Mouse (Mus musculus) frontal cortex, adult 2 months (tissue): ENCODE measurements around the gene Pik3r2. TPM values are rescaled to one million over a fixed set of nuclear protein-coding genes. Genes with fewer than 3 reads are reported as not detected.

Experiments
- DNase-seq, 2 experiments: peaks; one replicate each; pipeline ENCODE4 v3.0.0; 2022; ENCODE audit warnings: low spot score in 1 of 2; ENCODE audit errors: extremely low spot score in 1 of 2
- polyA plus RNA-seq: library from polyadenylated mRNA; depleted of rRNA; stranded (reverse); fragments of >200 nt; gene quantifications from 2 replicates; pipeline ENCODE4 v1.2.3, GENCODE M21; 2012

Gene Pik3r2
- polyA plus RNA-seq, 1 experiment, result 183 TPM

- DNase-seq, result no peak
These were observed 29.8 kb downstream of the Pik3r2 start for GRCm38 (mm10) chr8:70746676-70747075.

- DNase-seq, result no peak
These were observed 30.8 kb downstream of the Pik3r2 start for GRCm38 (mm10) chr8:70745691-70746220.

GRCm38 (mm10) chr8:70744806-70745205 lies 31.7 kb downstream of the Pik3r2 start:
- DNase-seq, result no peak

- no peak for DNase-seq
These were observed 32.6 kb downstream of the Pik3r2 start for GRCm38 (mm10) chr8:70743656-70744590.

GRCm38 (mm10) chr8:70742981-70743655 lies 33.4 kb downstream of the Pik3r2 start:
- DNase-seq, result no peak

GRCm38 (mm10) chr8:70742176-70742575 lies 34.3 kb downstream of the Pik3r2 start:
- DNase-seq, result no peak

- no peak for DNase-seq
These were observed 34.9 kb downstream of the Pik3r2 start for GRCm38 (mm10) chr8:70741661-70742060.

- DNase-seq, result no peak
These were observed 38.3 kb downstream of the Pik3r2 start for GRCm38 (mm10) chr8:70738211-70738610.

- no peak for DNase-seq
These were observed 38.8 kb downstream of the Pik3r2 start for GRCm38 (mm10) chr8:70737705-70738104.

- no peak for DNase-seq
These were observed 45.6 kb downstream of the Pik3r2 start for GRCm38 (mm10) chr8:70730956-70731355.

- DNase-seq, result no peak
These were observed 46.6 kb downstream of the Pik3r2 start for GRCm38 (mm10) chr8:70729808-70730475.

GRCm38 (mm10) chr8:70726721-70727120 lies 49.8 kb downstream of the Pik3r2 start:
- DNase-seq, result no peak

- DNase-seq, result no peak
These were observed 50.6 kb downstream of the Pik3r2 start for GRCm38 (mm10) chr8:70725792-70726447.

GRCm38 (mm10) chr8:70724216-70724615 lies 52.3 kb downstream of the Pik3r2 start:
- no peak for DNase-seq

- DNase-seq, result no peak
These were observed 52.9 kb downstream of the Pik3r2 start, which contains the start of gene Pde4c for GRCm38 (mm10) chr8:70723486-70724210. TSS of gene Pde4c (plus strand) at chr8:70723720.

GRCm38 (mm10) chr8:70721601-70722000 lies 54.9 kb downstream of the Pik3r2 start:
- no peak for DNase-seq

- DNase-seq, result peak in 1 of 2 experiments; percentile 87
These were observed 55.8 kb downstream of the Pik3r2 start for GRCm38 (mm10) chr8:70720739-70721138.

GRCm38 (mm10) chr8:70719796-70720270 lies 56.7 kb downstream of the Pik3r2 start:
- DNase-seq, result no peak

- DNase-seq, result peak in 1 of 2 experiments; percentile 74
These were observed 58.2 kb downstream of the Pik3r2 start, which contains the start of gene Gm3336 for GRCm38 (mm10) chr8:70718297-70718696. TSS of gene Gm3336 (plus strand) at chr8:70718543.
